Mouse (Mus musculus) ZHBTc4 (cell line): Measurements from ENCODE around the gene Sox13.

Experiments used
- DNase-seq: peaks from one replicate; pipeline ENCODE4 v3.0.0-alpha.2; 2011; ENCODE audit warnings: low read depth, low spot score

Gene Sox13

GRCm38 (mm10) chr1:133400014-133400725 lies 24.0 kb downstream of the Sox13 start:
- DNase-seq: no peak

- peak; percentile 97 for DNase-seq
These were observed 26.5 kb downstream of the Sox13 start for GRCm38 (mm10) chr1:133397483-133398237.

GRCm38 (mm10) chr1:133397094-133397482 lies 27.1 kb downstream of the Sox13 start:
- DNase-seq: no peak

GRCm38 (mm10) chr1:133396693-133397092 lies 27.5 kb downstream of the Sox13 start:
- no peak for DNase-seq

- DNase-seq: no peak
These were observed 29.5 kb downstream of the Sox13 start for GRCm38 (mm10) chr1:133394702-133395101.

- DNase-seq: no peak
These were observed 36.5 kb downstream of the Sox13 start for GRCm38 (mm10) chr1:133387539-133388268.

GRCm38 (mm10) chr1:133386209-133386608 lies 38.0 kb downstream of the Sox13 start:
- DNase-seq: no peak

- DNase-seq: peak; percentile 90
These were observed 38.7 kb downstream of the Sox13 start for GRCm38 (mm10) chr1:133385506-133385905.

GRCm38 (mm10) chr1:133383157-133383783 lies 40.9 kb downstream of the Sox13 start:
- no peak for DNase-seq

- no peak for DNase-seq
These were observed 41.5 kb downstream of the Sox13 start for GRCm38 (mm10) chr1:133382552-133383155.

- peak; percentile 88 for DNase-seq
These were observed 42.2 kb downstream of the Sox13 start for GRCm38 (mm10) chr1:133382008-133382407.

- peak; percentile 71 for DNase-seq
These were observed 43.7 kb downstream of the Sox13 start for GRCm38 (mm10) chr1:133380347-133381065.

GRCm38 (mm10) chr1:133379986-133380320 lies 44.2 kb downstream of the Sox13 start:
- no peak for DNase-seq

- DNase-seq: no peak
These were observed 44.8 kb downstream of the Sox13 start for GRCm38 (mm10) chr1:133379254-133379985.

- DNase-seq: no peak
These were observed 46.6 kb downstream of the Sox13 start for GRCm38 (mm10) chr1:133377547-133377946.

GRCm38 (mm10) chr1:133375696-133376346 lies 48.4 kb downstream of the Sox13 start:
- no peak for DNase-seq

GRCm38 (mm10) chr1:133372113-133372512 lies 52.1 kb downstream of the Sox13 start:
- DNase-seq: no peak

- no peak for DNase-seq
These were observed 52.7 kb downstream of the Sox13 start for GRCm38 (mm10) chr1:133371431-133371830.

- DNase-seq: no peak
These were observed 53.8 kb downstream of the Sox13 start for GRCm38 (mm10) chr1:133370352-133370751.

GRCm38 (mm10) chr1:133368644-133369043 lies 55.5 kb downstream of the Sox13 start:
- no peak for DNase-seq
